Mouse (Mus musculus): ENCODE measurements around the gene Zfp804a. TPM values are rescaled to one million over a fixed set of nuclear protein-coding genes. Genes with fewer than 3 reads are reported as not detected.

Zfp804a gene
- polyA plus RNA-seq, 1 experiment from 2014 or later, result 17.2 TPM

GRCm38 (mm10) chr2:82078287-82078994, 25.4 kb downstream of the Zfp804a start:
- Histone ChIP-seq H3K36me3 (replicated peaks; ENCODE audit: control insufficient read depth, insufficient read depth) (no peaks in the 10 kb centered on the region), H3K27me3 (ENCODE audit: control insufficient read depth, insufficient read depth, low read length) (no peaks in the 10 kb centered on the region), H3K9ac (no peak overlapping the region), H3K4me3 (replicated peaks; ENCODE audit: low read length) (no peak overlapping the region), H3K9me3 (ENCODE audit: control insufficient read depth, low read length) (no peaks in the 10 kb centered on the region), H3K27ac (no peak overlapping the region), H3K4me2 (replicated peaks) (no peak overlapping the region), H3K4me1 (replicated peaks; ENCODE audit: control insufficient read depth, insufficient read depth, low read length) (no peaks in the 10 kb centered on the region)
- ATAC-seq (ENCODE audit: low FRiP score) (no peak), DNase-seq (ENCODE audit: low spot score) (no peak)
- 87% methylated on average over 6 of the region's 6 CpGs for WGBS

DNA sequence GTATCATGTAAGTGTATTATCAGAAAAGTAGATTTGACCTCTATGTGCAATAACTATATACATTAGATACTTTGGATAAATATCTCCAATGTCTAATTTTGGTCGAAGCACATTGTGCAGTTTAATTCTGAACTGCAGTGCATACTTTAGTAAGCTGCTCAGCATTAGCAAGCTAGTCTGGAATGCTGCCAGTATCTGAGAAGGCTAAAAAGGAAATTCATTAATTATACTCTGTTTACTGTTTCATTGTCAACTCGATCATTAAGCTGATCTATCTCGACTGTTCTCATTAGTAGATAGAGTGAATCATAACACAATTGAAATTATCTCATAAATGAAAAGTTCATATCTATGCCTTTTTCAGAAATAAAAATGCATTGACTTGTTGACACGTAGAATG, 27.7 kb downstream of the Zfp804a start:
- Histone ChIP-seq H3K4me3 (replicated peaks; ENCODE audit: low read length) (no peak overlapping the region), H3K9me3 (ENCODE audit: control insufficient read depth, low read length) (no peaks in the 10 kb centered on the region), H3K4me2 (replicated peaks) (no peak overlapping the region), H3K27ac (no peak overlapping the region), H3K4me1 (replicated peaks; ENCODE audit: control insufficient read depth, insufficient read depth, low read length) (no peaks in the 10 kb centered on the region), H3K27me3 (ENCODE audit: control insufficient read depth, insufficient read depth, low read length) (no peaks in the 10 kb centered on the region), H3K36me3 (replicated peaks; ENCODE audit: control insufficient read depth, insufficient read depth) (no peaks in the 10 kb centered on the region), H3K9ac (no peak overlapping the region)
- ATAC-seq (ENCODE audit: low FRiP score) (no peak), DNase-seq (ENCODE audit: low spot score) (peak; percentile 60)
- WGBS, result 63% methylated on average over 4 of the region's 4 CpGs

GRCm38 (mm10) chr2:82113148-82113547, 60.1 kb downstream of the Zfp804a start:
- Histone ChIP-seq H3K36me3 (replicated peaks; ENCODE audit: control insufficient read depth, insufficient read depth) (no peaks in the 10 kb centered on the region), H3K9me3 (ENCODE audit: control insufficient read depth, low read length) (no peaks in the 10 kb centered on the region), H3K27me3 (ENCODE audit: control insufficient read depth, insufficient read depth, low read length) (no peaks in the 10 kb centered on the region), H3K9ac (no peak overlapping the region), H3K4me3 (replicated peaks; ENCODE audit: low read length) (no peak overlapping the region), H3K4me1 (replicated peaks; ENCODE audit: control insufficient read depth, insufficient read depth, low read length) (no peaks in the 10 kb centered on the region), H3K27ac (no peak overlapping the region), H3K4me2 (replicated peaks) (no peak overlapping the region)
- ATAC-seq (ENCODE audit: low FRiP score) (no peak), DNase-seq (ENCODE audit: low spot score) (no peak)
- WGBS, result 79% methylated on average over 1 of the region's 1 CpGs

DNA sequence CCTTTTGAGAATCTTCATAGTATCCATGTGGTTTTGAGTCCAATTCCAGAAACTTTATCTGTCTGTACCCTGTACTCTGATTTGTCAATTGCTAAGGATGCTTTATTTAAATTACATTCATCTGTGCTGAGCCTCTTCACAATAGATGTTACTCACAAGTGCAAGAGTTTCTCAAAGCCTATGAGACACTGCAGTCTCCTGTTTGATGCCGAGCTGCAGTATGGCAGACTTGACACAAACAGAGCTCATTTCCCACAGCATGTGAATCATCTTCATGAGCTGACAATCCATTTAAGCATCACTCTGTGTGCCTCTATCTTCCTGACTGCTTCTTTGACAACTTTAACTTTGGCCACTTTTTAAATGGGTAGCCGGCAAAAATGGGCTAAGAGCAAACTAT, 60.6 kb downstream of the Zfp804a start:
- Histone ChIP-seq H3K4me2 (replicated peaks) (no peak overlapping the region), H3K4me3 (replicated peaks; ENCODE audit: low read length) (no peak overlapping the region), H3K27me3 (ENCODE audit: control insufficient read depth, insufficient read depth, low read length) (no peaks in the 10 kb centered on the region), H3K36me3 (replicated peaks; ENCODE audit: control insufficient read depth, insufficient read depth) (no peaks in the 10 kb centered on the region), H3K9me3 (ENCODE audit: control insufficient read depth, low read length) (no peaks in the 10 kb centered on the region), H3K9ac (no peak overlapping the region), H3K27ac (no peak overlapping the region), H3K4me1 (replicated peaks; ENCODE audit: control insufficient read depth, insufficient read depth, low read length) (no peaks in the 10 kb centered on the region)
- ATAC-seq (ENCODE audit: low FRiP score) (no peak), DNase-seq (ENCODE audit: low spot score) (no peak)
- 87% methylated on average over 2 of the region's 2 CpGs for WGBS

DNA sequence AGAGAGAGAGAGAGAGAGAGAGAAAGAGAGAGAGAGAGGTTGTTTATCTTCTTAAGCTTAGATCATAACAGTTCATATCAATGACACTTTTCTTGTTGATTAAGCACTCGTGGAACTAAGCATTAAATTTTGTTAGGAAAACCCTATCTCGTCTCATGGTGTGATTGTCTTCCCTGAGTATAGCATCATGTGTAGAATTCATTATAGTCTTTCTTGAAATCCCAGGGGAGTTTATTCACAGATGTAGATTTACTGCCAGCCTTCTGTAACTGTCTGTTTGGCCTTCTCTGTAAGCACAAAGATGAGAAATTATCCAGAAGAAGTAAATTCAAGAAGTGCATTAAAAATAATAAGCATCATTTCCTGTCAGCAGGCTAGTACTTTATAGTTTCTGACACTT, 66.6 kb downstream of the Zfp804a start:
- Histone ChIP-seq H3K4me1 (replicated peaks; ENCODE audit: control insufficient read depth, insufficient read depth, low read length) (no peaks in the 10 kb centered on the region), H3K27ac (no peak overlapping the region), H3K36me3 (replicated peaks; ENCODE audit: control insufficient read depth, insufficient read depth) (no peaks in the 10 kb centered on the region), H3K9me3 (ENCODE audit: control insufficient read depth, low read length) (no peaks in the 10 kb centered on the region), H3K27me3 (ENCODE audit: control insufficient read depth, insufficient read depth, low read length) (no peaks in the 10 kb centered on the region), H3K9ac (no peak overlapping the region), H3K4me2 (replicated peaks) (no peak overlapping the region), H3K4me3 (replicated peaks; ENCODE audit: low read length) (no peak overlapping the region)
- 53% methylated on average over 2 of the region's 2 CpGs for WGBS
- DNase-seq (ENCODE audit: low spot score) (no peak), ATAC-seq (ENCODE audit: low FRiP score) (no peak)

- Histone ChIP-seq H3K4me1 (replicated peaks; ENCODE audit: control insufficient read depth, insufficient read depth, low read length) (no peaks in the 10 kb centered on the region), H3K27me3 (ENCODE audit: control insufficient read depth, insufficient read depth, low read length) (no peaks in the 10 kb centered on the region), H3K4me3 (replicated peaks; ENCODE audit: low read length) (no peak overlapping the region), H3K36me3 (replicated peaks; ENCODE audit: control insufficient read depth, insufficient read depth) (no peaks in the 10 kb centered on the region), H3K9me3 (ENCODE audit: control insufficient read depth, low read length) (no peaks in the 10 kb centered on the region), H3K27ac (no peak overlapping the region), H3K4me2 (replicated peaks) (no peak overlapping the region), H3K9ac (no peak overlapping the region)
- ATAC-seq (ENCODE audit: low FRiP score) (no peak), DNase-seq (ENCODE audit: low spot score) (no peak)
- 97% methylated on average over 2 of the region's 2 CpGs for WGBS
These were observed 125.7 kb downstream of the Zfp804a start for GRCm38 (mm10) chr2:82178693-82179092.

DNA sequence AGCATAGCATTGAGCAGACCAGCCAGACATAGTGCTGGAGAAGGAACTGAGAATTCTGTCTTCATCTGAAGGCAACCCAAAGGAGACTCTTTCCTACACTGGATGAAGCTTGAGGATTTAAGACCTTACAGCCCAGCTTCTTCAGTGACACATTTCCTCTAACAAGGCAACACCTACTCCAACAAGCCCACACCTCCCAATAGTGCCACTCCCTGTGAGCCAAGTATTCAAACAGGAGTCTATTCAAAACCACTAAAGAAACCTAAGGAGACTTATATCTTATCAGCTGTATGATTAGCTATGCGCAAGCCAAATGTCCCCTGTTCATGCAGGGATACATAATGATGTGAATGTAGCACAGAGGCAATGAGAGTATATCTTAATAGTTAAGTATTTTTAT, 128.0 kb downstream of the Zfp804a start:
- Histone ChIP-seq H3K4me1 (replicated peaks; ENCODE audit: control insufficient read depth, insufficient read depth, low read length) (no peaks in the 10 kb centered on the region), H3K9ac (no peak overlapping the region), H3K4me3 (replicated peaks; ENCODE audit: low read length) (no peak overlapping the region), H3K36me3 (replicated peaks; ENCODE audit: control insufficient read depth, insufficient read depth) (no peaks in the 10 kb centered on the region), H3K4me2 (replicated peaks) (no peak overlapping the region), H3K9me3 (ENCODE audit: control insufficient read depth, low read length) (no peaks in the 10 kb centered on the region), H3K27ac (no peak overlapping the region), H3K27me3 (ENCODE audit: control insufficient read depth, insufficient read depth, low read length) (no peaks in the 10 kb centered on the region)
- DNase-seq (ENCODE audit: low spot score), result no peak
- 97% methylated on average over 1 of the region's 1 CpGs for WGBS
- ATAC-seq (ENCODE audit: low FRiP score), result no peak

DNA sequence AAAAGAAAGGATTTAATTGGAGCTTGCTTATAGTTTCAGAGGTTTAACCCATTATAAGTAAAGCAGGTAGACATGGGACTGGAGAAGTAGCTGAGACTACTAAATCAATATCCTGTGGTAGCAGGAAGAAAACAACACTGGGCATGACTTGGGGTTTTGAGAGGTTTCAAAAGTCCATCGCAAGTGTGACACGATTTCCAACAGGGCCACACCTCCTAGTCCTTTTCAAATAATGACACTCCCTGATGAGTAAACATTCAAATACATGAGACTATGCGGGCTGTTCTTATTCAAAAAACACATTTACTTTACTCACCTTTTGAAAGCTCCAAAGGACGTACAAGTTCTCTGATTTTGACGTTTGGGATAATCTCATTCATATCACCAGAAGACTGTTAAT, 146.9 kb downstream of the Zfp804a start:
- no peaks in the 10 kb centered on the region for H3K27me3 ChIP-seq (ENCODE audit: control insufficient read depth, insufficient read depth, low read length)
- H3K36me3 ChIP-seq (replicated peaks; ENCODE audit: control insufficient read depth, insufficient read depth), result no peaks in the 10 kb centered on the region
- H3K4me3 ChIP-seq (replicated peaks; ENCODE audit: low read length), result no peak overlapping the region
- no peak overlapping the region for H3K9ac ChIP-seq
- H3K4me2 ChIP-seq (replicated peaks), result no peak overlapping the region
- H3K4me1 ChIP-seq (replicated peaks; ENCODE audit: control insufficient read depth, insufficient read depth, low read length), result no peaks in the 10 kb centered on the region
- ATAC-seq (ENCODE audit: low FRiP score), result no peak
- DNase-seq (ENCODE audit: low spot score), result no peak
- WGBS, result 89% methylated on average over 5 of the region's 5 CpGs
- H3K27ac ChIP-seq, result no peak overlapping the region
- H3K9me3 ChIP-seq (ENCODE audit: control insufficient read depth, low read length), result no peaks in the 10 kb centered on the region

GRCm38 (mm10) chr2:82200616-82201015, 147.6 kb downstream of the Zfp804a start:
- H3K36me3 ChIP-seq (replicated peaks; ENCODE audit: control insufficient read depth, insufficient read depth), result no peaks in the 10 kb centered on the region
- H3K27ac ChIP-seq, result no peak overlapping the region
- DNase-seq (ENCODE audit: low spot score), result no peak
- H3K27me3 ChIP-seq (ENCODE audit: control insufficient read depth, insufficient read depth, low read length), result no peaks in the 10 kb centered on the region
- no peak for ATAC-seq (ENCODE audit: low FRiP score)
- no peaks in the 10 kb centered on the region for H3K4me1 ChIP-seq (replicated peaks; ENCODE audit: control insufficient read depth, insufficient read depth, low read length)
- H3K9ac ChIP-seq, result no peak overlapping the region
- H3K4me2 ChIP-seq (replicated peaks), result no peak overlapping the region
- H3K4me3 ChIP-seq (replicated peaks; ENCODE audit: low read length), result no peak overlapping the region
- 62% methylated on average over 5 of the region's 5 CpGs for WGBS
- H3K9me3 ChIP-seq (ENCODE audit: control insufficient read depth, low read length), result no peaks in the 10 kb centered on the region

GRCm38 (mm10) chr2:82210605-82211004, 157.6 kb downstream of the Zfp804a start:
- Histone ChIP-seq H3K27me3 (ENCODE audit: control insufficient read depth, insufficient read depth, low read length) (no peaks in the 10 kb centered on the region), H3K4me2 (replicated peaks) (no peak overlapping the region), H3K4me3 (replicated peaks; ENCODE audit: low read length) (no peak overlapping the region), H3K4me1 (replicated peaks; ENCODE audit: control insufficient read depth, insufficient read depth, low read length) (no peaks in the 10 kb centered on the region), H3K9ac (no peak overlapping the region), H3K36me3 (replicated peaks; ENCODE audit: control insufficient read depth, insufficient read depth) (no peaks in the 10 kb centered on the region), H3K27ac (no peak overlapping the region), H3K9me3 (ENCODE audit: control insufficient read depth, low read length) (no peaks in the 10 kb centered on the region)
- ATAC-seq (ENCODE audit: low FRiP score) (no peak), DNase-seq (ENCODE audit: low spot score) (no peak)
- 91% methylated on average over 1 of the region's 1 CpGs for WGBS

All from hindbrain, embryonic 14.5 days (tissue).